Comparison of ENCODE assay signal across 19 mouse cellular contexts in the genomic region with DNA sequence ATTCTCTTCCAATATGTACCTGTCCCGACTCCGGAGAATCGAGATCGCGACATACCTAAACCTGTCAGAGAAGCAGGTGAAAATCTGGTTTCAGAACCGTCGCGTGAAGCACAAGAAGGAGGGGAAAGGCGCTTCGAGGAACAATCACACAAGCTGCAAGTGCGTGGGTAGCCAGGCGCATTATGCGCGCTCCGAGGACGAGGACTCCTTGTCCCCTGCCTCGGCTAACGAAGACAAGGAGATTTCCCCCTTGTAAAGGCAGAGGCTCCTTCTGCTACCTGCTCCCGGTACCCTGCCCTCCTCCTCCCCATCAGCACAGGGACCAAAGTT. TPM values are rescaled to one million over a fixed set of nuclear protein-coding genes. Genes with fewer than 3 reads are reported as not detected.
DNase-seq lines count a peak whose midpoint lies in the region; ATAC-seq lines count a peak whose summit lies in the region.
"Had no signal": no experiment of that assay in that cellular context is flagged by ENCODE, and none has a peak within 500 bp of the region (broad histone marks: within the 10 kb centered on the region; RNA-seq: fewer than 3 reads in every experiment).

No protein-coding gene starts in this region.

- no peak overlapping the region for H3K4me2 ChIP-seq in midbrain, embryonic 14.5 days (ENCODE audit: low read length)
- H3K4me2 ChIP-seq in forebrain, embryonic 13.5 days: peak overlapping the region; percentile 68
- no peak overlapping the region for H3K4me2 ChIP-seq in limb, embryonic 11.5 days (ENCODE audit: low read depth, severe bottlenecking)
- H3K4me2 ChIP-seq in kidney, embryonic 15.5 days: no peak overlapping the region
- H3K4me2 ChIP-seq: embryonic facial prominence, embryonic 13.5 days had no signal

- no peaks in the 10 kb centered on the region for H3K9me3 ChIP-seq in midbrain, embryonic 10.5 days (replicated peaks)
- H3K9me3 ChIP-seq in midbrain, embryonic 14.5 days (ENCODE audit: control insufficient read depth, low read length): no peaks in the 10 kb centered on the region
- no peaks in the 10 kb centered on the region for H3K9me3 ChIP-seq in forebrain, embryonic 13.5 days (replicated peaks)
- H3K9me3 ChIP-seq in limb, embryonic 11.5 days (ENCODE audit: control insufficient read depth, low read length): no peaks in the 10 kb centered on the region
- no peaks in the 10 kb centered on the region for H3K9me3 ChIP-seq in kidney, embryonic 15.5 days (replicated peaks)
- H3K9me3 ChIP-seq: embryonic facial prominence, embryonic 13.5 days had no signal

- peaks cover 32% of the 10 kb centered on the region for H3K4me1 ChIP-seq in midbrain, embryonic 10.5 days
- H3K4me1 ChIP-seq in midbrain, embryonic 14.5 days (ENCODE audit: control insufficient read depth, insufficient read depth, low read length): peaks cover 6% of the 10 kb centered on the region; the same call in 1 of the 2 replicates
- peaks cover 58% of the 10 kb centered on the region for H3K4me1 ChIP-seq in forebrain, embryonic 13.5 days
- H3K4me1 ChIP-seq in limb, embryonic 11.5 days (ENCODE audit: control insufficient read depth, insufficient read depth, low read length): peaks cover 14% of the 10 kb centered on the region
- peaks cover 12% of the 10 kb centered on the region for H3K4me1 ChIP-seq in kidney, embryonic 15.5 days

- peak; percentile 59 for DNase-seq in midbrain, embryonic 10.5 days (ENCODE audit: low spot score)
- no peak for DNase-seq in midbrain, embryonic 14.5 days
- peak; percentile 41 for DNase-seq in embryo, embryonic 11 days
- DNase-seq in limb, embryonic 11.5 days (ENCODE audit: low spot score): peak; percentile 67
- DNase-seq in ovary, postnatal 10 days (ENCODE audit: low spot score): no peak
- DNase-seq in lung, postnatal 10 days: no peak
- DNase-seq: cerebellum, postnatal 14 days; kidney, adult 8-10 months; kidney, postnatal 4 days; lung, adult 18-20 months; lung, postnatal 36 days; thymus, postnatal 36 days had no signal

- H3K36me3 ChIP-seq in midbrain, embryonic 10.5 days: no peaks in the 10 kb centered on the region
- no peaks in the 10 kb centered on the region for H3K36me3 ChIP-seq in midbrain, embryonic 14.5 days (ENCODE audit: control insufficient read depth, insufficient read depth, low read length)
- no peaks in the 10 kb centered on the region for H3K36me3 ChIP-seq in forebrain, embryonic 13.5 days (ENCODE audit: poor library complexity, severe bottlenecking)
- H3K36me3 ChIP-seq in limb, embryonic 11.5 days (ENCODE audit: control insufficient read depth, insufficient read depth, low read length): no peaks in the 10 kb centered on the region
- no peaks in the 10 kb centered on the region for H3K36me3 ChIP-seq in kidney, embryonic 15.5 days
- H3K36me3 ChIP-seq: embryonic facial prominence, embryonic 13.5 days had no signal

- no peak overlapping the region for H3K4me3 ChIP-seq in midbrain, embryonic 10.5 days
- H3K4me3 ChIP-seq in midbrain, embryonic 14.5 days (replicated peaks; ENCODE audit: low read depth, low read length): no peak overlapping the region
- H3K4me3 ChIP-seq in forebrain, embryonic 13.5 days: peak overlapping the region; percentile 54
- H3K4me3 ChIP-seq in limb, embryonic 11.5 days (ENCODE audit: low read depth, low read length): no peak overlapping the region
- H3K4me3 ChIP-seq in kidney, embryonic 15.5 days (replicated peaks): no peak overlapping the region
- H3K4me3 ChIP-seq: embryonic facial prominence, embryonic 13.5 days had no signal

- ATAC-seq in midbrain, embryonic 14.5 days (ENCODE audit: low FRiP score, low TSS enrichment): no peak
- no peak for ATAC-seq in forebrain, embryonic 13.5 days
- ATAC-seq in limb, embryonic 11.5 days (ENCODE audit: insufficient number of reproducible peaks, low FRiP score, low TSS enrichment, low read depth): no peak
- no peak for ATAC-seq in kidney, embryonic 15.5 days (replicated peaks; ENCODE audit: low FRiP score)
- ATAC-seq: midbrain, embryonic 16.5 days had no signal

- WGBS in midbrain, embryonic 10.5 days: 1% methylated on average over 19 of the region's 19 CpGs
- 2% methylated on average over 19 of the region's 19 CpGs for WGBS in midbrain, embryonic 14.5 days
- WGBS in forebrain, embryonic 13.5 days: under 1% methylated on average over 19 of the region's 19 CpGs
- WGBS in limb, embryonic 11.5 days: 1% methylated on average over 19 of the region's 19 CpGs
- under 1% methylated on average over 19 of the region's 19 CpGs for WGBS in kidney, embryonic 15.5 days

- no peak overlapping the region for H3K9ac ChIP-seq in midbrain, embryonic 14.5 days (replicated peaks; ENCODE audit: low read length)
- H3K9ac ChIP-seq in forebrain, embryonic 13.5 days: peak overlapping the region; percentile 73
- H3K9ac ChIP-seq in limb, embryonic 11.5 days (ENCODE audit: low read length): no peak overlapping the region
- H3K9ac ChIP-seq in kidney, embryonic 15.5 days: no peak overlapping the region
- H3K9ac ChIP-seq: embryonic facial prominence, embryonic 13.5 days had no signal

- no peak overlapping the region for H3K27ac ChIP-seq in midbrain, embryonic 10.5 days (replicated peaks)
- no peak overlapping the region for H3K27ac ChIP-seq in midbrain, embryonic 14.5 days (replicated peaks; ENCODE audit: low read depth, low read length)
- H3K27ac ChIP-seq in forebrain, embryonic 13.5 days: no peak overlapping the region
- H3K27ac ChIP-seq in limb, embryonic 11.5 days (replicated peaks; ENCODE audit: low read depth, low read length): no peak overlapping the region
- no peak overlapping the region for H3K27ac ChIP-seq in kidney, embryonic 15.5 days
- H3K27ac ChIP-seq: embryonic facial prominence, embryonic 13.5 days had no signal

- peaks cover 100% of the 10 kb centered on the region for H3K27me3 ChIP-seq in midbrain, embryonic 10.5 days (ENCODE audit: low read depth, poor library complexity, severe bottlenecking)
- peaks cover 98% of the 10 kb centered on the region for H3K27me3 ChIP-seq in midbrain, embryonic 14.5 days (ENCODE audit: control insufficient read depth, insufficient read depth, low read length)
- peaks cover 98% of the 10 kb centered on the region for H3K27me3 ChIP-seq in forebrain, embryonic 13.5 days
- H3K27me3 ChIP-seq in limb, embryonic 11.5 days (ENCODE audit: control insufficient read depth, insufficient read depth, low read length): peaks cover 96% of the 10 kb centered on the region
- peaks cover 100% of the 10 kb centered on the region for H3K27me3 ChIP-seq in kidney, embryonic 15.5 days

RNA-seq across cellular contexts. Expression of gene Gsx2, which starts 1.6 kb away (rescaled TPM):
- 2.5 and 3.4 TPM in 2 replicates for polyA plus RNA-seq in midbrain, embryonic 10.5 days (2016; fragmentation: Nextera tagmentation; extraction: Ambion mirVana)
- polyA plus RNA-seq in midbrain, embryonic 14.5 days (2014; fragmentation: Nextera tagmentation; extraction: Ambion mirVana): not detected in 2 replicates
- 11.7 and 14.0 TPM in 2 replicates for polyA plus RNA-seq in forebrain, embryonic 13.5 days (2015; fragmentation: Nextera tagmentation; extraction: Ambion mirVana)
- not detected in 2 replicates for polyA plus RNA-seq in limb, embryonic 11.5 days (2014; fragmentation: Nextera tagmentation; extraction: Ambion mirVana)
- polyA plus RNA-seq in kidney, embryonic 15.5 days (2015; fragmentation: Nextera tagmentation; extraction: Ambion mirVana): not detected in 2 replicates
- polyA plus RNA-seq: C2C12; embryonic facial prominence, embryonic 13.5 days; heart, postnatal 0 days; liver, adult 2 months had no signal

RNA-seq across cellular contexts. Expression of gene Chic2, which starts 32.4 kb away (rescaled TPM):
- polyA plus RNA-seq in midbrain, embryonic 10.5 days (2016; fragmentation: Nextera tagmentation; extraction: Ambion mirVana): 26.8 and 28.5 TPM in 2 replicates
- 45.3 and 50.3 TPM in 2 replicates for polyA plus RNA-seq in midbrain, embryonic 14.5 days (2014; fragmentation: Nextera tagmentation; extraction: Ambion mirVana)
- 30.9 and 37.7 TPM in 2 replicates for polyA plus RNA-seq in forebrain, embryonic 13.5 days (2015; fragmentation: Nextera tagmentation; extraction: Ambion mirVana)
- polyA plus RNA-seq in limb, embryonic 11.5 days (2014; fragmentation: Nextera tagmentation; extraction: Ambion mirVana): 45.8 and 46.1 TPM in 2 replicates
- polyA plus RNA-seq in kidney, embryonic 15.5 days (2015; fragmentation: Nextera tagmentation; extraction: Ambion mirVana): 27.1 and 28.8 TPM in 2 replicates

Comparison
In these comparisons a context has a peak if more than half of its experiments do, and no peak if none do; other contexts are left out.
1. DNase-seq: peak in midbrain, embryonic 10.5 days (single experiment), embryo, embryonic 11 days (single experiment) and limb, embryonic 11.5 days (single experiment); none in midbrain, embryonic 14.5 days (single experiment), ovary, postnatal 10 days (single experiment) and lung, postnatal 10 days (single experiment).